Mouse (Mus musculus) urinary bladder, adult 18-20 months (tissue): ENCODE results near the gene Gm28778.
"Not testable (repeated sequence)": the region's sequence is repeated elsewhere in the genome, so short reads cannot be mapped to it uniquely, and the experiment has no call there.

ENCODE experiments used
- DNase-seq, 2 experiments: peaks; one replicate each; pipeline ENCODE4 v3.0.0; 2022; ENCODE audit warnings: low spot score in 2 of 2, mixed read lengths in 2 of 2

The Gm28778 gene

DNA sequence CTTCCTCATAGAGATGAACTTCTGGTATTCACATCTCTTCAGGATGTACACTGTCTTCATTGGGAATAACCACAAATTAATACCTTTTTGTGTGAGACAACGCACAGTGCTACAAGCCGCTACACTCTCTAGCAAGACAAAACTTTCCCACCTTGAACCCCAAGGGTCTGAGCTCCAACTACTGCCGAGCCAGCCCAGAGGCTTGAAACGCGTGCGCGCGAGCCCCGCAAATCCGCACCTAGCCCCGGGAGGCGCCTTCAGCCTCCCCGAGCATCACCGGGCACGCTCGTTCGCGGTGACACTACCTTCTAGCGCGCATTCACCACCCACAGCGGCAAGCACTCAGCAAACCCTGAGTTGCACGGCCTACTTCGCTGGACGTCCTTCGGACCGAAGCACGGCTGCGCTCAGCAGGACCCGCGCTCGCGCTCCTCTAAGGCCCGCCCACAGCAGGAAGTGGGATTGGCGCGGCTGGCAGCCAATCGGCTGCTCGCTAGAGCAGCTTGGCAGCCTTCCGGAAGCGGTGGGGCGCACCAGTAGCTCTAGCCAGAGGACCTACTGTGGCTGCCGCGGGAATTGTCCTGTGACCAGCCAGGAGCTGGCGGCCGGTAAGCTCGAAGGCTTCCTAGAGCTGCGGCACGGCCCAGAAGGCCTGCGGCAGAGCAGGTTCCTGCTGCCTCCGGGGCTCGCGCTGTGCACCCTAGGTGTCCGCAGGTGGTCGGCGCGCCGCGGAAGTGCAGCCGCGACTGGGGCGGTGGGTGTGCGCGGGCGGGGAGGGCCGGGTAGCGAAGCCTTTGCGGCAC lies at the start of gene Gm28778, which contains the start of the genes Pms1 and Ormdl1:
TSS of gene Gm28778 (plus strand) at position 531 of the 803 bp plus-strand sequence.
TSS of gene Pms1 (minus strand) at position 438 of the 803 bp plus-strand sequence.
TSS of gene Ormdl1 (plus strand) at position 515 of the 803 bp plus-strand sequence.
- DNase-seq: peak; percentile 93 to 96

DNA sequence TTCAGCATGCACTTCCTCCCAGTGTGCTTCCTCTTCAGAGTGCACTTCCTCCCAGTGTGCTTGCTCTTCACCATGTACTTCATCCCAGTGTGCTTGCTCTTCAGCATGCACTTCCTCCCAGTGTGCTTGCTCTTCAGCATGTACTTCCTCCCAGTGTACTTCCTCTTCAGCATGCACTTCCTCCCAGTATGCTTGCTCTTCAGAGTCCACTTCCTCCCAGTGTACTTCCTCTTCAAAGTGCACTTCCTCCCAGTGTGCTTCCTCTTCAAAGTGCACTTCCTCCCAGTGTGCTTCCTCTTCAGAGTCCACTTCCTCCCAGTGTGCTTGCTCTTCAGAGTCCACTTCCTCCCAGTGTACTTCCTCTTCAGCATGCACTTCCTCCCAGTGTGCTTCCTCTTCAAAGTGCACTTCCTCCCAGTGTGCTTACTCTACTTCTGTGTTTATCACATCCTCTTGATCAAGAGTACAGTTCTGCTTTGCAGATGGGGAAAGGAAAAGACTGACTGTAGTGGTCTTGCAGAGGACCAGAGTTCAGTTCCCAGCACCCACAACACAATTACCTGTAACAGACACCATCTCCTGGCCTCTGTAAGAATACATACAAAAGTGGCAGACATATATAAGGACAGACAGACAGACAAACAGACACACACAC lies 31.8 kb upstream of the Gm28778 start:
- not testable (repeated sequence) for DNase-seq

DNA sequence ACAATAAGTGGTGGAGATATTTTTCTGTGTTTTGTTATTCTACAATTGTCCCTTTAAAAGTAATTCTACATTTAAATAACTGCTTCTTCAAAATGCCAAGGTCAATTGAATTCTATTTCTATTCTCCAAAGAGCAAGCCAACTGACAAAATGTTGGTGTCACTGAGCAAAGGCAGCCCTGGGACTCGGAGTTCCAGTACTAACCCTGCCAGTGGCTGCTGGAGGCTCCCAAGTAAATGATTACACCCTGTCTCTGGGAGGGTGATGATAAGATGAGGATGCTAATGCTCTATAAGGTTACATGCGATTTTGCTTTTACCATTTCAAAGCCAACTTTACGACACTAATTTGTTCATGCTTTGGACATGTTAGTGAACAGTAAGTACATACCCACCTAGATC lies 27.0 kb upstream of the Gm28778 start:
- DNase-seq: no peak

DNA sequence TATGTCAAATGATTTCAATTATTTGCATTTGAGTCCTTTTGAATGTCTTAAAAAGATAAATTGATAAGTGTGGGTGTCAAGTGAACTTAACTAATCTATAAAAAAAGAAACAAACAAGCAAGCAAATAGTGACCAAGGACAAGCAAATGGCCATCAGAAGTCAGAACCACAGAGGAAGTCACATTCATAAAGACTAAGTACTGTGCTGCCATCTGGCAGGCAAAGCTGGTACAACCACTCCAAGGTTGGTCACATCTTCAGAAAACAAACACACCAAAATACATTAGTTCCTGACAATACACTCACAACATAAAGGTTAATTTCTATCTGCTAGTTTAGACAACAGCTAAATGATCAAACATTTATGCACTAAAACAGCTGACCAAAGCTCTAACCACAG lies 24.3 kb upstream of the Gm28778 start:
- no peak for DNase-seq

DNA sequence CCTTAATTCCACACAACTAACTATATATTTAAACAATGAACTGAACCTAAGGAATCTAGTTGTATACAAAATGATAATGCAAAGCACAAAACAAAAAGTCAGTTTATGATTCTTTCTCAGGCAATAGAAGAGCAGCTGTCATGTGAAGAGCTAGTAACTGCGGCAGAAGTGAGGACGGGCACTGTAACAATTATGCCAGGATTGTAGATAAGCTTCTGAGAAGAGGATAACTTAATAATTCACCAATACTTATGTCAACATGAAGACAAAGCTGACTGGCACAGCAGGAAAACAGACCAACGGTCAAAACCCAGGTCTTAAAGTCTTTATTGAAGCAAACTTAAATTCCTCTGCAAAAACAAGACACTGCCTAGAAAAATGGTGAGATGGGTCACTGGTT lies 5.7 kb upstream of the Gm28778 start:
- DNase-seq: no peak

DNA sequence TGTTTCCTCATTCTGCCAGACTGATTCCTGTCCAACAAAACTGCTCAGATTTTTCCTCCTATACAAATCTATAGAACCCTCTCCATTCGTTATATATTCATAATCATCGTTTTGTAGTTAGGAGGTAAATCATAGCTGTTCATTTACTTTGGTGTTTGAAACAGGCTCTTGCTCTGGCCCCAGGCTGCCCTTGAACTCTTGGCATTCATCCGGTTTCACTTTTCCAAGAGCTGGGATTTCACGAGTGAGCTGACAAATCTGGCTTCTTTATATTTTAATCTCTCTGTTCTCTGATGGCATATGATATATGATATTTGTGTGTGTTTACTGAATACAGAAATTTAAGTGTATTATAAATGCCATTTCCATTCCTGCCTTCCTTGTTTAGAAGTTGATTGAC lies 3.6 kb downstream of the Gm28778 start:
- DNase-seq: no peak

DNA sequence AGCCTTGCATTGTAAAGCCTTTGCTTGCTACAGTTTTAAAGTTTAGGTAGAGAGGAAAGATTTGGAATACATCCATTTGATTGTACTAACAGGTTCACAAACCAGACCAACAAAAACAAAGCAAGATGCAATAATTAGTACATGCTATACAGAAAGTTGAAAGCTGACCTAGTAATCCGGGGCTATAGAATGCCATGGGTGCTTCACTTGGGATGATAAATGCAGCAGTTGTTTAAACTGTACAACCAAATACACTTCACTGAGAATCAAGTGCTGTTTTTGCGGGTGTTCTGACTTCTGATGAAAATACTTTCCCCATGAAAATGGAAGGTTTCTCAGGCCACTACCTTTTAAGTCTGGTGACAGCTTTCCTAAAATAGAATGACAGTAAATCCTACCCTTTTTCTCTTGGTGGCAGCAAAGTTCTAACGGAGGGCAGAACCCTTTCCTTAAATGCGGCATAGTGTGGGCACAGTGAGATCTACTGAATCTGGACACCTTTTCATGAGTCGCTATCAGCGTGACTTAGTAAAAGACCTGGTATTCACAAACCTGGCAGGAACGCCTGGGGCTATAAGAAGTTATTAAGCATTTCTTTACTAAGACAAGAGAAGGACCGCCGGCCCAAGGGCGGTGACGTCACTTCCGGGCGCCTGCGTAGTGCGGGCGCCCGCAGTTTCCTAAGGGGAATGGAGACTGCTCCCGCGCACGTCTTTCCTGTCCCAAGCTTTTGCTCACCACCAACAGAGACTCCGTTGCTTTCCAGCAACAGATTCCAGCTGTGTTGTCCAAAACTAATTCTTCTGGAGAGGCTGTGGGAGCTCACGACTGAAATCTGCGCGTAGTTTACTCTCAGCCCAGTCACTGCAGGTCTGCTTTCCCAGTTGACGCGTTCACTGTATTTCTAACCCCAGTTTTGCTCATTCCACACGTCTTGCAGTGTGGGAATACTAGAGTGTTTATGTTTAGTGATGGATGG lies 16.4 kb downstream of the Gm28778 start, which contains the start of gene Osgepl1:
TSS of gene Osgepl1 (plus strand) at position 636 of the 979 bp plus-strand sequence.
- DNase-seq: peak; percentile 72 to 73

DNA sequence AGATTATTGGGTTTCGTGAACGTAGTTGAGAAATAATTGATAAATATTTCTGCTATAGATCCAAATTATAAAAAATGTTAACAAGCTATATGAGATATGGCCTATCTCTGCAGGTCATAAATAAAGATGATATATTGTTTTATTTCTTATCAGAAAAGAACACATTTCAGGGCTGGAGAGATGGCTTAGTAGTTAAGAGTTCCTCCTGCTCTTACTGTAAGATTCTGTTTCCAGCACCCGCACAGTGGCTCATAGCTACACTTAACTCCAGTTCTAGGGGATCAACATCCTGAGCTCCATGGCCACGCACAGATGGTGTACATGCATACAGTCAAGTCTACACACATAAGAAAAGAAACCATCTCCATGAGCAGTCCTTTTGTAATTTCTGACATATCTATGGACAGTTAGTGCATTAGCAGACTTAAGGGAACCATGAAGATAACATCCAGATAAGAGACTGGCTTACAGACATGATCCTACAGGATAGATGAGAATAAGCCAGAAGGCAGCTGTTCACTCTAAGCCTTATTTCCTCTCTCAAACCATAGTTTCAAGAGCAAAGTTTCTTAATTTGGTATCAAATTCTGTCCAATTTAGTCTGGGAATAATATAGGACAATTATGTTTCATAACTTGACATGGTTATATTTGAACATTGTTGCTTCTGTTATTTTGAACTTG lies 24.9 kb downstream of the Gm28778 start:
- DNase-seq: no peak

DNA sequence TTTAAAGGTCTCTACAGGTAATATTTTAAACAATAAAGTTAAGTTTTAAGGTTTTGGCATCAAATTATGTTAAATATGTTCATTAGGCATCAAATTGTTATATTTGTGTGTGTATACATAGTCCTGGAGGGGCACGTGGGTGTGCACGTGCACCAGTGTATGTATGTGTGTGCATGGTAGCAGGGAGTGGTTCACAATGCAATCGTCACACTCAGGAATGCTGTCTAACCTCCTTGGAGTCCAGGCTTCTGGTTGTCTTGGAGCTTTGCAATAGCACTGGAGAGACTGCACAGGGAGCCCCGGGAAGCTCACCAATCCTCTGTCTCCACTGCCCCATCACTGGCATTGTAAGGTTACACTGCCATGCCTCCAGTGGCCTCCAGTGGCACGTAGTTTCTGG lies 26.3 kb downstream of the Gm28778 start:
- no peak for DNase-seq

DNA sequence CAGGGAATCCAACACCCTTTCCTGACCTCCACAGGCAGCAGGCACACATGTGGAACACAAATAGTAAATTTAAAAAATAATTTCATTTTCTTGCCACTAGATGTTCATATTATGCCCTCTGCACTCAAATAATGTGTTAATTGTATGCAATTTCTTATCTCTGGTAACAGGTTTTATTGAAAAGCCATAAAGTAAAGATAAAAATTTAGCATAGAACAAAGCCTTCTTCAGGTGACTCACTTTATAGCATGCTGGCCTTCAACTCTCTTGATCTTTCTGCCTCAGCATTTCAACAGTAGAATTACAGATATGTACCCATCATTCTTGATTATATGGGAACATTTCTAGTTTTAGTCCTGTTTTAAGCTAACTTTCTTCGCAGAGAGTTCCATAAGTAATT lies 27.4 kb downstream of the Gm28778 start:
- DNase-seq: no peak

DNA sequence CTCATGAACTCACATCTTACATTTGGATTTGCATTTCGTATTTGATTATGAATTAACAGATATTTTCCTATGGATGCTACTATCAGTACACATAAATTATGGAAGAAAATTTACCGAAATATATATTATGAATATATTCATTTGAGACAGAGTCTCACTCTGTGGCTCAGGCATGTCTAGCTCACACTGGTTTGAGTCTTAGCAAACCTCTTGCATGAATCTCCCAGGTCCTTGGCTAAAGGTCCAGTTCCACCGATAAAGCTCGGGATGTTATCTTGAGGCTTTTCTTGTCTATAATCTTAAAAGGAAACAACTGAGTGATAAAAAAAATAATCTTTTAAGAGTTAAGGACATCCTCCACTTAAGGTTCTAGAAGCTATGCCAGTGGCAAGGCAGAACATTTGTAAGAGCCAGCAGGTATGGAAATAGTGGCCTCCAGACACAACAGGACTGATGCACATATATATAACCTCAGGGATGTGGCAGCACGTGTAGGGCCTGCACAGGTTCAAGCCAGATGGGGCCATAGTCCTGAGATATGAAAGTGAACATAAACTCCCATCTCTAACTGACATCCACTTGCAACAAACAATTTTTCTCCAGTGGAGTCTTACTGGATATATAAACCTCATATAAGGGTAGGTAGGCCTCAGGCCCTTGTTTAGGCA lies 28.1 kb downstream of the Gm28778 start:
- DNase-seq: no peak

DNA sequence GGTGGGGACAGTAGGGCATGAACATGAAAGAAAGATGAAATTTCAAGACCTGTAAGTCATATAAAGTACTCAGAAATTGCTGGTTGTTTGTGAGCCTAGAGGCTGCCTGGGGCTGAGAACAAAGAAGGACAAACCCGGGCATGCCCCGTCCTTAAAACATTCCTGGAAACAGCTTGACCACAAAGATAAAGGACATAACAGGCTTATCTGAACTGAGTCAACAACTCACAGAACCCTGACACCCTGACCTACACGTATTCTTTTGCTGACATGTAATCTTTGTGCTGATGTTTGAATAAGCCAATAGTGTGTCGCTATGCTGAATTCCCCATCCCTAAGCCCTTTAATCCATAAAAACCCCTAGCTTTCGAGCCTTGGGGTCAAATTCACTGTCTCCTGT lies 36.6 kb downstream of the Gm28778 start:
- DNase-seq: not testable (repeated sequence)

DNA sequence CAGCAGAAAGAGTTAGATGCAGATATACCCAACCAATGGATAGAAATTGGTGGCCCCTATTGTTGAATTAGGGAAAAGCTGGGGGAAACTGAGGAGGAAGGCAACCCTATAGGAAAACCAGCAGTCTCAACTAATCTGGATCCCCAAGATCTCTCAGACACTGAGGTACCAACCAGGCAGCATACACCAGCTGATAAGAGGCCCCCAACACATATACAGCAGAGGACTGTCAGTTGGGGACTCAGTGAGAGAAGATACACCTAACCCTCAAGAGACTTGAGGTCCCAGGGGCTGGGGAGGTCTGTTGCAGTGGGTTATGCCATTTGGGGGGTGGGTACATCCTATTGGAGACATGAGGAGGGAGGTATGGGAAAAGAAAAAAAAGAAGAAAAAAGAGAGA lies 38.6 kb downstream of the Gm28778 start:
- no peak for DNase-seq

DNA sequence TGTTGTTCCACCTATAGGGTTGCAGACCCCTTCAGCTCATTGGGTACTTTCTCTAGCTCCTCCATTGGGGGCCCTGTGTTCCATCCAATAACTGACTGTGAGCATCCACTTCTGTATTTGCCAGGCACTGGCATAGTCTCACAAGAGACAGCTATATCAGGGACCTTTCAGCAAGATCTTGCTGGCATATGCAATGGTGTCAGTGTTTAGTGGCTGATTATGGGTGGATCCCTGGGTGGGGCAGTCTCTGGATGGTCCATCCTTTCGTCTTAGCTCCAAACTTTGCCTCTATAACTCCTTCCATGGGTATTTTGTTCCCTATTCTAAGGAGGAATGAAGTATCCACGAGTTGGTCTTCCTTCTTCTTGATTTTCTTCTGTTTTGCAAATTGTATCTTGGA lies 40.5 kb downstream of the Gm28778 start:
- not testable (repeated sequence) for DNase-seq

DNA sequence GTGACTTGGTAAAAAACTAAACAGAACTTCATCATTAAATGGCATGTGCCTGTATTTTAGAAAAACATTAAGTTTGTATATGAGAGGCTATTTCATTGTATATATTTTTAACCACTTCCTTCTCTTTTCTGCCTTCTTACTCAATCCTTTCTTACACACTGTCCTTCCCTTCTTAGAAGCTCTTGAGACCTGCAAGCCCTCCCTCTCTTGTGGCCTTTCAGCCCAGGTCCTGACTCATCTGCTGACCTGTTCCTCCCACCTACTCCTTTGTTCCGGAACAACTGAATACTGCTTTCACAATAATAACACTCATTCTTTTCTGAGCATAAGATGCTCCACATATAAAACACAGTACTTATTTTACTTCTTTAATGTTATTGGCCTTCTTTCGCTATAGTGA lies 44.2 kb downstream of the Gm28778 start:
- no peak for DNase-seq

DNA sequence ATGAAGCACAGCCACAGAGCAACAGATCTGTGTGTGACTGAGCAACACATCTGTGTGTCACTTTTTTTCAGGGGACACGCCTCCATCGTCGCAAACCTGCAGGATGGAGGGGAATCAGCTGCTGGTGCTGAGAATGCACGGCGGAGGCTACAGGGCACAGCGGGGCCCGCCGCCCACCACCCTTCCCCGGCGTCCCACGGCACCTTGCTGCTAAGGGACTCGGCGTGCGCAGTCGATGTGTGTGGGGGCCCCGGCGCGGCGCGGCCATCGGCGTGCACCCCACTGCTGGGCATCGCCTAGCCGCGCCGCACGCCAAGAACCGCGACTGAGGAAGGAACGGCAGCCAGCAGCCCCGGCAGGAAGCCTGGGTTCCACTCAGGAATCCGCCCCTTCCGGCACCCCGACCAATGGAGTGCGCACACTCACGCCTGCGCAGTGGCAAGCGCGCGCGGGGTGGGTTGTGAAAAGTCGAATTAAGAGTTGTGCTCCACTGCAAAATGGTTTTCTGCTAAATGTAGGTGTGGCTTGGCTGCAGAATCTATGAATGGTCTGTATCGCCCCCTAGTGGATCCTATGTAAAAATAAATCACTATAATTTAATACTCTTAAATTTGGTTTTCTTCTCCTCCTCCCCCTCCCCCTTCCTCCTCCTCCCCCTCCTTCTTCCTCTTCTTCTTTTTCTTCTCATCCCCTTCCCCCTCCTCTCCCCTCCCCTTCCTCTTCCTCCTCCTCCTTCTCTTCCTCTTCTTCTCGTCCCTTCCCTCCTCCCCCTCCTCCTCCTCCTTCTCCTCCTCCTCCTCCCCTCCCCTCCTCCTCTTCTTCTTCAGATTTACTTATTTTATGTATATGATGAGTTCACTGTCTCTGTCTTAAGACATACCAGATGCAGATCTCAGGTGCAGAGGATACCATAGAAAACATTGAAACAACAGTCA lies 55.7 kb downstream of the Gm28778 start, which contains the start of the genes Asdurf, Gm28551 and Asnsd1:
TSS of gene Asdurf (minus strand) at position 293 of the 935 bp plus-strand sequence.
TSS of gene Gm28551 (minus strand) at position 341 of the 935 bp plus-strand sequence.
TSS of gene Asnsd1 (minus strand) at position 426 of the 935 bp plus-strand sequence.
- DNase-seq: peak; percentile 97 to 98

DNA sequence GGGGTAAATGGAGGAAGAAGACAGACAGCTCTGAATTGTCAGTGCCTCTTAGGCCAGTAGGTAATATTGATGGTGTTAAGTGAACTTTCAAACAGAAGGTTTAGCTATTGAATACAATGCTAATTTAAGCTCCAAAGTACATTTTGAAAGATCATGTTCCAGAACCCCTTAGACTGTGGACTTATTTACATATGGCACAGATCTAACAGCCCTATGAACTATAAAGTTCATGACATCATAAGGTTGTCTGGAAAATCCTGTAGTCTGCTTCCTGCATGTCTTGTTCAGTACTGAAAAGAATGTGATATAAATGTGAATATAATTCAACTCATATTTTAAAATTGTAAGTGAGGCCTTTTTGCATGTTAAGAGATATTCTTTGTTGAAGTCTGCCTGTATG lies 62.1 kb downstream of the Gm28778 start:
- no peak for DNase-seq
